Comparison of ENCODE assay signal across 23 mouse cellular contexts in the genomic region with DNA sequence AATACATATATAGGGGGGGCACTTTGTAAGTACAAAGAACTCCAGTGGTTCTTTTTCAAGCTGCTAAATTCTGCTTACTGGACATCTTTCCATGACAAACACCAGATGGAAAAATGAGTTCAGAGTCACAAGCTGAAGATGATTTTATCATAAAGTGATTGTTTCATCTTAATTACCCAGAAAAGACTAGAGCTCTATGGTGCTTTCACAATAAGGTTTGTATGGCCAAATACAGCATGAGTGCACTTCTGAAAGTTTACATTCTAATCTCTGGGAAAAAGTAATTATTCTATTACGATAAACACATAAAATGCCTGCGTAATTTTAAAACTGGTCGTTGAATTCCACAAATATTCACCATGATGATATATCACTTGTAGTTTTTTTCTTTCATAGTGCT.
"Had no signal": no experiment of that assay in that cellular context is flagged by ENCODE, and none has a peak within 500 bp of the region (broad histone marks: within the 10 kb centered on the region; RNA-seq: fewer than 3 reads in every experiment).

No protein-coding gene starts in this region.

- H3K27me3 ChIP-seq: heart, embryonic 12.5 days; hindbrain, embryonic 12.5 days; kidney, embryonic 15.5 days; limb, embryonic 12.5 days had no signal

- H3K9me3 ChIP-seq: heart, embryonic 10.5 days; heart, embryonic 12.5 days; hindbrain, embryonic 10.5 days; hindbrain, embryonic 12.5 days; kidney, embryonic 15.5 days; limb, embryonic 10.5 days; limb, embryonic 12.5 days had no signal

- H3K27ac ChIP-seq: gastrocnemius, adult 2 months; heart, embryonic 10.5 days; hindbrain, embryonic 10.5 days; hindbrain, embryonic 12.5 days; hindbrain, embryonic 14.5 days; kidney, embryonic 15.5 days; layer of hippocampus, adult 2 months; left cerebral cortex, adult 2 months; limb, embryonic 10.5 days; limb, embryonic 12.5 days had no signal

- H3K4me2 ChIP-seq: heart, embryonic 12.5 days; hindbrain, embryonic 12.5 days; hindbrain, embryonic 14.5 days; kidney, embryonic 15.5 days; limb, embryonic 12.5 days had no signal

- H3K4me3 ChIP-seq: gastrocnemius, adult 2 months; heart, embryonic 10.5 days; heart, embryonic 12.5 days; hindbrain, embryonic 10.5 days; hindbrain, embryonic 12.5 days; kidney, embryonic 15.5 days; layer of hippocampus, adult 2 months; left cerebral cortex, adult 2 months; limb, embryonic 10.5 days; limb, embryonic 12.5 days had no signal

- H3K9ac ChIP-seq: heart, embryonic 12.5 days; hindbrain, embryonic 12.5 days; hindbrain, embryonic 14.5 days; kidney, embryonic 15.5 days; limb, embryonic 12.5 days had no signal

- H3K4me1 ChIP-seq: heart, embryonic 10.5 days; heart, embryonic 12.5 days; hindbrain, embryonic 10.5 days; hindbrain, embryonic 12.5 days; kidney, embryonic 15.5 days; limb, embryonic 10.5 days; limb, embryonic 12.5 days had no signal

- ATAC-seq: forebrain, embryonic 16.5 days; hindbrain, embryonic 16.5 days; inflammation-experienced regulatory T-cells, adult 6 months; intestine, postnatal 0 days had no signal

- DNase-seq: gastrocnemius, adult 2 months; gastrocnemius, postnatal 10 days; gastrocnemius, postnatal 25 days; heart, adult 18-20 months; heart, postnatal 10 days; heart, postnatal 4 days; kidney, adult 18-20 months; kidney, adult 8-10 months; kidney, postnatal 25 days had no signal

- H3K36me3 ChIP-seq: heart, embryonic 10.5 days; heart, embryonic 12.5 days; hindbrain, embryonic 10.5 days; hindbrain, embryonic 12.5 days; kidney, embryonic 15.5 days; limb, embryonic 10.5 days; limb, embryonic 12.5 days had no signal
